Mouse (Mus musculus) urinary bladder, postnatal 4 days (tissue): ENCODE data around the gene Rps6kb2.
"Not testable (repeated sequence)": the region's sequence is repeated elsewhere in the genome, so short reads cannot be mapped to it uniquely, and the experiment has no call there.

Experiments used
- DNase-seq, 2 experiments: peaks; one replicate each; pipeline ENCODE4 v3.0.0; 2021 to 2022; ENCODE audit warnings: low spot score in 2 of 2

Rps6kb2 gene

DNA sequence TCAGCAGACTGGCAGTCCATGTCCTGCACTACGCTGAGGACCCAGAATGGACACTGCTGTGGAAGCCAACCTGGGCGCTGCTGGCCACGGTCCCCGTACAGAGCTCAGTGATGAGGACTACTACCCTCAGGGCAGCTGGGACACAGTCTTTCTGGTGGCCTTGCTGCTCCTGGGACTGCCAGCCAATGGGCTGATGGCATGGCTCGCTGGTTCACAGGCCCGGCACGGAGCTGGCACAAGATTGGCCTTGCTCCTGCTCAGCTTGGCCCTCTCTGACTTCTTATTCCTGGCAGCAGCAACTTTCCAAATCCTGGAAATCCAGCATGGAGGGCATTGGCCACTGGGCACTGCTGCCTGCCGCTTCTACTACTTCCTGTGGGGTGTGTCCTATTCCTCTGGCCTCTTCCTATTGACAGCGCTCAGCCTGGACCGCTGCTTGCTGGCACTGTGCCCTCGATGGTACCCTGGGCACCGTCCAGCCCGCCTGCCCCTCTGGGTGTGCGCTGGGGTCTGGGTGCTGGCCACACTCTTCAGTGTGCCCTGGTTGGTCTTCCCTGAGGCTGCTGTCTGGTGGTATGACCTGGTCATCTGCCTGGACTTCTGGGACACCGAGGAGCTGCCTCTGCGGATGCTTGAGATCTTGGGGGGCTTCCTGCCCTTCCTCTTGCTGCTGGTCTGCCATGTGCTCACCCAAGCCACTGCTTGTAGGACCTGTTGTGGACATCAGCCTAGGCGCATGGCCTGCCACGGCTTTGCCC is 20.6 kb downstream of the Rps6kb2 start:
- DNase-seq, result no peak

DNA sequence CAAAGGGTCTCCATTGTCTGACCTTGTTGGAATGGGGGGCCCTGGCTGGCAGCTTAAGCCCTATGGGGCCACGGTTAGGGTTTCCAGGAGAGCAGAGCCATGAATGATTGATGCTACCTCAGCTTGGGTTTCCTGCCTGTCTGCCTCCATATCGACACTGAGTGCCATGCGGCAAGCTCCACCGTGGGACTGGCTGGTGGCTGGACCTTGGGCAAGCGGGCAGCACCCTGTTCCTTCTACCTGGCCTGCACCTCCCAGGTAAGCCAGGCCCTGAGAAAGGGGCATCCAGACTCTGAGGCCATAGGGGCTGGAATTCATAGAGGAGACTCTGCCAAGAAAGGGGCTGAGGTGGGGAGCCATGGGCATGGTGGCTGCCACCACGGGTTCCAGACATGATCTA is 23.0 kb downstream of the Rps6kb2 start:
- no peak for DNase-seq

DNA sequence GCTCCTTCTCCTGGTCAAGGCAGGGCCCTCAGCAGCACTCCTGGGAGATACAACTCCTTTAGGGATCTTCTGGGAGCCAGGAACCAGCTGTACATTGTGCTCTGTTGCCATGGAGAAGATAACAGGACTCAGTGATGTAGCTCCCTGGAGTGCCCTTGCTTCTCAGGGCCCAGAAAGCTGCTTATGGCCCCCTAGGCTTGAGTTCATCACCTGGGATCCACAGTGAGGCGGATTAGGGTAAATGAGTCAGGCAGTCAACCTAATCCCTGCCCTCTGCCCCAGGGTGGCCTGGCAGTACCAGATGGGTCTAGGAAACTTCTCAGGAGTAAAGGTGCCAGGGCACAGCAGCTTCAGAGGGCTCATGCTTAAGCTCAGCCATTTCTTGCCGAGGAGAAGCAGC is 23.7 kb downstream of the Rps6kb2 start, which contains the start of gene Gpr152:
Gpr152 (plus strand) TSS at position 342 of the 400 bp plus-strand sequence.
- no peak for DNase-seq

DNA sequence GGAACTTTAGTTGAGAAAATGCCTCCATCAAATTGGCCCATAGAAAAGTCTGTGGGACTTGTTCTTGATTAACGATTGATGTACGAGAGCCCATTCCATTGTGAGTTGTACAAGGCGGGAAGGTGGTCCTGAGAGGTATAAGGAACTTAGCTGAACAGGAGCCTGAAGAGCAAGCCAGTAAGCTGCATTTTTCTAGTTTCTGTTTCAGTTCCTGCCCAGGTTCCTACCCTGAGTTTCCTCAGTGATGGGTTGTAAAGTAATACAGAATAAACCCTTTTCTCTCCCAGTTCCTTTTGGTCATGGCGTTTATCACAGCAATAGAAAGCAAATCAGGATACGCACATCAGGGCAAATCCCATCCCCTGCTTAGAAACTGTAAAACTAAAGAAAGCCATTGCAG is 25.2 kb downstream of the Rps6kb2 start:
- DNase-seq, result no peak

DNA sequence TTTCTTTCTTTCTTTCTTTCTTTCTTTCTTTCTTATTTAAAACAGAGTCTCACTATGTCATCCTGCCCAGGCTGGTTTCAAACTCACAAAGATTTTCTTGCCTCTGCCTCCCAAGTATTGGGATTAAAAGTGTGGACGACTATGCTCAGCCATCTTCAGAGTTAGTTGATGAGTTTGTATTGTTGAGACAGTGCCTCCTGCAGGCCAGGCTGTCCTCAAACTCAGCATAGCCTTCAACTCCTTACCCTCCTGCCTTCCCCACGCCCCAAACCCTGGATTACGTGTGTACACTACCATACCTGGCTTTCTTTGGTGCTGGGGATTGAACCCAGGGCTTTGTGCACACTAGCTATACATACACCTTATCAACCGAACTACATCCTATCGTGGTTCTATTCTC is 26.7 kb downstream of the Rps6kb2 start:
- DNase-seq, result no peak

DNA sequence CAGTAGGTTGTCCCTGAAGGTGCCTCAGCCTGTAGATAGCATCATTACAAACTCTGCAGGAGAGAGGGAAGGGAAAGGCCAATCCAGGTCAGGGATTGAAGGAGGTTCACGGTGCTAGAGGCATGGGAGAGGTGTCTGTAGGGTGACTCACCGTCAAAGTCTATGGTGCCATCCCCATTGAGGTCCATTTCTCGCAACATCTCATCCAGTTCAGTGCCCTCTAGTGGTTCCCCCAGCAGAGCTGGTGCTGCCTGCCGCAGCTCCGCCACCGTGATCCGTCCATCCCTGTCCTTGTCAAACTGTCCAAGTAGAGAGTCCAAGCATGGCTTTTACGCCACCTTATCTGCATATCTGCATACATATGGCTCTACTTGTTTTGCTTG is 27.2 kb downstream of the Rps6kb2 start:
- not testable (repeated sequence) for DNase-seq

DNA sequence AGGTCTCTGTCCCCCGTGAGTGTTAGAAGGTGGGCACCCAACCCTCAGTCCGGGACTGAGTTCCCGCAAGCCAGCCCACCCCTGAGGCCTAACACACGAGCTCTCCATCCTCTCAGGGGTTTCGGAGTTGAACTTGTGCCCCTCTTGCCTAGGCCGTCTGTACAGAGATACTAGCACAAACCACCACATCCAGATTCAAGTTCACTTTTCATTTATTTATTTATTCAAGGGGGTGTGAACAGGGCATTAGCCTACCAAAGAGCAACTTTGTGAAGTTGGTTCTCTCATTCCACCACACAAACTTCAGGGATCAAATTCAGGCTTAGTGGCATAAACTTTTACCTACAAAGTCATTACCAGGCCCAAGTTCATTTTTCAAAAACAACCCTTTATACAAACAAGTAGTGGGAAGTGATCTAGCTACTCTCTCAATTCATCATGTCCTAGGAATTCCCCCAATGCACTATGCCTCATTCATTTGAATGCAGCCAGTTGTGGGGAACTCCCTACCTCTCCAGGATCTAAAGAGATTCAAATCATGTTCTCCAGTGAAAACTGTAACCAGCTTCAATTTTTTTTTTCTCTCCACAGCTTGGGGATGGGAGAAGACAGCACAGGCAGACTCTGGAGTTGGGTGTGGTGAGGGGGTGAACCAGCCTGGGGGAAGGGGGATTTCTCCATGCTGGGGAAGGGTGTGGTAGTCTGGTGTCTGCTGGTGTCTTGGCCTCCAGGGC is 27.8 kb downstream of the Rps6kb2 start:
- DNase-seq, result not testable (repeated sequence)

DNA sequence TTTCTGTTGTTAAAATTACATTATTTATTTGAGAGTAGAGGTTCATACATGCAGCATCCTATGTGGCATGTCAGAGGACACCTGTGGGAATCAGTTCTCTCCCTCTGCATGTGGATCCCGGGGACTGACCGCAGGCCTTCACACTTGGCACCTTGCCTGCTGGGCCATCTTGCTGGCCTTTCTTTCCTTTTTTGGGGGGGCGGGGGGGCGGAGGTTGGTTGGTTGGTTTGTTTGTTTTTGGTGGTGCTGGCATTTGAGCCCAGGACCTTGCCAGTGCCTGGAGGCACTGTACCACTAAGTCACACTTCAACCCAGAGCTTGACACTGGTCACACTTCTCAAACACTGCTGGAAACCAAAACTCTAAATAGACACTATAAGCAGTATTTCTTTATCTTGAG is 28.8 kb downstream of the Rps6kb2 start:
- no peak for DNase-seq

DNA sequence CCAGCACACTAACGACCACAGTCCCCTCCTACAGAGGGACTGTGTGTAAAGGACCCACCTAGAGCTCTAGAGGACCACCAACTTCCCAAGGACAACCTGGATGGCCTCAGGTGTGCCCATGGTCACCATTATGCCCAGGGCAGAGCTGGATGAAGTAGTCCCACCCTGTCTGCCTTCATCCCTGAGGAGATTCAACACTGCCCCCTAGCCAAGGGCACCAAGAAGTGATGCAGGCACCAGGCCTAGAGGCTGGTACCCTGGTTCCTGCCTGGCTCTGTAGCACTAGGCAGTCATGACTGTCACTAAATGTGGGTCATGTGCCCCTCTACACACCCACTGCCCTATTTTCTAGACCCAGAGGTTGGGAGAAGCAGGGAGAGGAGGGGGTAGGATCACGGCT is 31.4 kb downstream of the Rps6kb2 start:
- no peak for DNase-seq

DNA sequence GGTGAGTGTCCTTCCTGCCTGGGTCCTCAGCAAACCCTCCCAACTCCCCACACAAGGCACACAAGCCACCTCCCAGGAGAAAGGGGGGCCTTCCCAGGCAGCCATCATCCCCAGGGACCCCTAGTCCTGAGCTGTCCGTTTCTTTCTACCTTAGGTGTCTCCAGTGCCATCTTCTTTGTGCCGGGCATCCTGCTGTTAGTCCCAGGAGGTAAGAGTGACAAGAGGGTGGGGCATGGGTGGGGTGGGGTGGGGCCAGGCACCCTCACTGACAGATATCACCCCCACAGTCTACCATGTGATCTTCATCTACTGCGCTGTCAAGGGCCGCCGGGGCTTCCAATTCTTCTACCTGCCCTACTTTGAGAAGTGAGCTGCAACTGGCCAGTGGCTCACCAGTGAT is 32.1 kb downstream of the Rps6kb2 start:
- DNase-seq, result no peak

DNA sequence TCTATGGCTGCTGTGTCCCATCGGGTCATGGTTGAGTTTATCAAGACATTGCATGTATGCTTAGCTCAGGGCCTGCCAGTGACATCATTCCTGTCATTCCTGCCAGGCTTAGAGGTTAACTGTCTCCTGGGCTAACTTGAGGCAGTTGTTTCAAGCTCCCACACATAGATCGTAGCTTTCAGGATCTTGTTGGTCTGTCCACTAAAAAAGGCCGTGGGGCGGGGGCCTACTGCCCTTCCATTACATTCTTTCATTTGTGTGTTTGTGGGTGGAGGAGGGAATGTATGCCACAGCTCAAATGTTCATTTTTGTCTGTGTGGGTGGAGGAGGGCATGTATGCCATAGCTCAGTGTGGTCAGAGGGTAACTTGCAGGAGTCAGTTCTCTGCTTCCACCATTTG is 33.0 kb downstream of the Rps6kb2 start:
- no peak for DNase-seq

DNA sequence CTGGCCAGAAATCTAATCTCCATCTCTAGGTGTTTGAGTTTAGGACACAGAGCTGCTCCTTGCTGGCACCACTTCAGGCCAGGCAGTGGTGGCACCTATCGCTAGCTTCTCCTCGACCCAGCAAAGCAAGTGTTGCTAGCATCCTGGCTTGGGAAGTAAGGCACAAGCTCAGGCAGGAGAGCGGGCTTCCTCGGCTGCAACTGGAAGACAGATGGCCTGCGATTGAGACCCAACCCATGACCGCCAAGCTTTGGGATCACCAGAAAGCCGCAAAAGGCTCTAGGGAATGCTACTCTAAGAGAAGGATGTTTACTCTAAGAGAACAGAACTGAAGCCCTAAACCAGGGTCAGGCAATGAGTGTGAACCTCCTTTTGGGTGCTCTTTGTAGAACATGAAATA is 33.7 kb downstream of the Rps6kb2 start:
- no peak for DNase-seq

DNA sequence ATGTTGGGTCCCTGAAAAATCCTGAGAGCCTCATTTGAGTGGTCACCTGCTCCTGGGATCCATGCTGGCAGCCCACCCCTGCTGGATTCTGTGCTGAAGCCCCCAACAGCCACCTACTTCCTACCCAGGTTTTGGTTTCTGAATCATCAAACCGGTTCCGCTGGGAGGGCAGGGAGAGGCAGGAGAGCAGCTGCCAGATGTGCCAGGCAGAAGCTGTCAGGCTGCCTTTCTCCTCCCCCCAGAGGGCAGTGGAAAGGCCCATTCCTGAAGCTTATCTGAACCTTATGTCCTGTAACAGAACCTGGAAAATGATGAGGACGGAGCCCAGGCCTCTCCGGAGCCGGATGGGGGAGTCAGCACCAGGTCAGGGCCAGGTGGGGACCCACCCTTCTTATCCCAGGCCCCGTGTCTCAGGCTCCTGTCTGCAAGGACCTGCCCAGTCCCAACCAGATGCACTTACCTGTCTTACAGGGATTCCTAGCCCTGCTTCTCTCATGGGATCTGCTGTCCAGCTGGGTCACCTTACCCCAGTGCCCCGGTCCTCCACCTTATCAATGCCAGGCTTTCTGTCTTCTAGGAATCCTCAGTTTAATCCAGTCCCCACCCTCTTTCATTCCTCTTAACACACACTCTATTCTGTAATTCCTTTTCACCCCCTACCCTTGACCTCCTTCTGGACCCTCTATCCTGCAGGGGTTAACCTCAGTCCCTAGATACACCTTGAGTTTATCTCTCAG is 36.2 kb downstream of the Rps6kb2 start:
- DNase-seq, result no peak

DNA sequence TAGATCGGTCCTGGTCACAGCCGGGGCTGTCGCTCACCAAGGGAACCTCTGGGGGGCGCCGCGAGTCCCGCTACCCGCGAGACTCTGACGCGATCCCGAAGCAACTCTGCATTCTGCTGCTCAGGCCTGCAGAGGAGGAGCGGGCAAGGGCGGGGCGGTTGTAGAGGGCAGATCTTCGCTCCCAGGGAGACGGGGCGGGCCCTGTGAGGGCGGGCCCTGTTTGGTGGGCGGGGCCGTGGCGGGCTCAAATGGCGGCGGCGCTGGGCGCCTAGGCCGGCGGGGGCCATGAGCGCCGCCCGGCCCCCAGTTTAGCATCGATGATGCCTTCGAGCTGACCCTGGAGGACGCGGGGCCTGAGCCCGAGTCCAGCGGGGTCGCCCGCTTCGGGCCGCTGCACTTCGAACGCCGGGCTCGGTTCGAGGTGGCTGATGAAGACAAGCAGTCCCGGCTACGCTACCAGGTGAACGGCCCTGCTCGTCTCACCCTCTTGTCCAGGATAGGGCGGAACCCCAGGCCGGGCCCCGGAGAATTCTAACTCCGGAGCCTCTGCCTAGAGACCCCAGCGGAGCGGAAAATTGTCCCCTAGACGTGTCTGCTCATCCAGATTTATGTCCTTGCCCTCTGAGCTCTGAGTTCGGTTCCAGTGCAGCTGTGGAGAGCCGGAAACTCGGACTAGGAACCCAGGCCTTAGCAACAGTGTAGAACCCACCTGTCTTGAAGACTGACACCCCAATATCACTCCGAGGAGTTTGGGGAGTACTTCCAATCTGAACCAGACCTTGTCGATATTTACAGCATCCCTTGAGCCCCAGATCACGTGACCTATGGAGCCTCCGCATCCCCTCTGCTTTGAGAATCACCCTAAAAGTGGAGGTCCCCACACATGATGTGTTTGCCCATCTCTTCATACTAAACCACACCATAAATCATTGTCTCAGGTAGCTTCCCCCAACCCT is 37.1 kb downstream of the Rps6kb2 start, which contains the start of gene Aip:
Aip (minus strand) TSS at position 118 of the 956 bp plus-strand sequence.
- peak; percentile 98 to 99 for DNase-seq

DNA sequence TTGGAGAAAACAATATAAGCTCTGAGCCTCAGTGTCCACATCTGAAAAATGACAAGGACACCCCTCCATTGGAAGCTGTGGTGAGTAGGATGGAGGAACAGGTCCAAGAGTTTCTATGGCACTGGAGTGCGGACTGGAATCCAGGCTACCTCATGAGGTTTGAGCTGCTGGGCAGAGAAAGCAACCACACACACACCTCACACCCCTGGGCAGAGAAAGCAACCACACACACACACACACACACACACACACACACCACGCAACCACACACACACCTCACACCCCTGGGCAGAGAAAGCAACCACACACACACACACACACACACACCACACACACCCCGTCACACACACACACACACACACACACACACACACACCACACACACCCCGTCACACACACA is 37.9 kb downstream of the Rps6kb2 start:
- not testable (repeated sequence) for DNase-seq

DNA sequence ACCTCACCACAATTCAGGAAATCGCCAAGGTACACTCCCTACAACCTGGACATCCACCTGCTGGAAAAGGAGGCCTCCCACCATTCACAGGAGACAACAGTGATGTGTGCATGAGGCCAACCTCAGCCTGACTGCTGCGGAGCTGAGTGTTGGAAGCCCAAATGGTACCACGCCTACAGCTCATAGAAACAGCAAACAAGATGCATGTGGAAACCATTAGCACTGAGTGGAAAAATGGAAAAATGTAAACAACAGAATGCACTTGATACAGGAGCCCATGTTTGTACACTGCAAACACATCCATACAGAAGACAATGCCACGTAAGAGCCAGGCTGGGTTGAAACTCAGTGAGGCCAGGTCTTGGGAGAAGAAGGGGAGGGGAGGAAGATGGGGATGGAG is 38.7 kb downstream of the Rps6kb2 start:
- DNase-seq, result no peak

DNA sequence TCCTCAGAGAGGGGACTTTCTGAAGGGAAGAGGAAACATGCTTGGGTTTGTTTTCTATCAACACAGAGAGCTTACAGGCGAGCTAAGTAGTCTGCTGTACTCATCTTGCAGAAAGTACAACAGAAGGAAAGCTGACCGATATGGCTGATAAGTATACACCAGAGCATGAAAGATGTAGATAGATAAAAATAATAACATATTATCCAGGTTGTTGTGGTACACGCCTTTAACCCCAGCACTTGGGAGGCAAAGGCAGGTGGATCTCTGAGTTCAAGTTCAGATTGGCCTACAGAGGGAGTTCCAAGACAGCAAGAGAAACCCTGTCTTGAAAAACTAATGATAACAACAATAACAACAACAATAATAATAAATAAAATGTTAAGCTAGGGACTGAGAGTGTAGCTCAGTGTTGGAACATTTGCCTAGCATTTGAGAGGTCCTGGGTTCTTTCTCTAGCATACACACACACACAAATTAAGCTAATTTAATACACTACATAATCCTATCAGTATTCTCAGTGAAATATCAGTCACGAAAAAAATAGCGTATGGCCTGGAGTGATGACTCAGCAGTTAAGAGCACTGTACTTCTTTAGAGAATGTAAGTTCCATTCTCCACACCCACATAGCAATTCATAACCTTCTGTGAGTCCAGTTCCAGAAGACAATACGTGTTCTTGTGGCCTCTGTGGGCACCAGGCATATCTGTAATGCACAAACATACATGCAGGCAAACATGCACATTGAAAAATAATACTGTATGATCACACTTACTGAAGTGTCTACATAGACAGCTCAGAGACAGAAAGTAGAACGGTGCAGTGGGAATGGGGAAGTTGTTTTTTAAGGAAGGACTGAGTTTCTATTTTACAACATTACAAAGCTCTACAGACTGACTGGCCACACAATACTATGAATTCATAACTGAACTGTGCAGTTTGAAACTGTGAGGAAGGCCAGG is 40.5 kb downstream of the Rps6kb2 start:
- no peak for DNase-seq

DNA sequence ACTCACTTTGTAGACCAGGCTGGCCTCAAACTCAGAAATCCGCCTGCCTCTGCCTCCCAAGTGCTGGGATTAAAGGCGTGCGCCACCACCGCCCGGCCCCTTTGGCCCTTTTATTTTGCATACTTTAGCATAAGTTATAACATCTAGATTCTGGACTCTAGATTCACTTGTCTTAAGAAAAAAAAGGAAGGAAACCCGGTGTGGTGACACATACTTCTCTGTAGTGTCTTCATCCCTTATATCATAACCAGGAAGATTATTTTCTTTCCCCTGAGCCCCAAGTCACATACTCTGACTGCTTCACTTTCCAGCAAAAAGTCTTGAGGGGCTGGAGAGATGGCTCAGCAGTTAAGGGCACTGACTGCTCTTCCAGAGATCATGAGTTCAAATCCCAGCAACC is 41.3 kb downstream of the Rps6kb2 start:
- DNase-seq, result not testable (repeated sequence)

DNA sequence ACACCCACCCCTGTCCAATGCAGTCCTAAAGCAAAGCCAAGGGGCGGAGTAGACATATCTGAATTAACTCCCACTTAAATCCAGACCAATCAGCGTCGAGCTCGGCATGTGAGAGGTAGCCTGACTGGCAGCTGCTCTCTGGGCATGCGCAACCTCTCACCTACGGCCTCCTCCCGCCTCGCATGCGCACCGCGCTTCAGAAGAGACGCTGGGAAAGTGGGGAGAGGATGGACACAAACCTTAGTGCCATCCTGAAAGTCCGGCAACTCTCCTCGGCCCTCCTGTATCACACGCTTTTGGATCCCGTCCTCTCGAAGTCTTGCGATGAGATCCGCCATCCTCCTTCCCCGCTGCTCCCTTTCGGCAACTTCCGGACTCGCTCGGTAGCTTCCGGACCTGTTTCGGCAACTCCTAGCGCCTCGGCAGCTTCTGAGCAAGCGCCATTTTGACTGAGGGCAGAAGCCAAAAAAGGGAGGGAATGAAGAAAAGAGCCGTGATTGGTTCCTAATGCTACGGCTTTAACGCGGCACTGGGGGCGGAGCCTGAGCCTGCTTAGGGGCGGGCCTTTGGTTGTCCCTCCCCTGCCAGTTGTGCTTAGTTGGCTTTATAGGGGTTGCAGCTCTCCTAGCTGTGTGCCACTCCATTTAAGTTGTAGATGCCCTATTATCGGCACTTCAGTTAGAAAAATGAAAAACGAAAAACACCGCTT is 41.9 kb downstream of the Rps6kb2 start:
- peak; percentile 95 to 98 for DNase-seq

DNA sequence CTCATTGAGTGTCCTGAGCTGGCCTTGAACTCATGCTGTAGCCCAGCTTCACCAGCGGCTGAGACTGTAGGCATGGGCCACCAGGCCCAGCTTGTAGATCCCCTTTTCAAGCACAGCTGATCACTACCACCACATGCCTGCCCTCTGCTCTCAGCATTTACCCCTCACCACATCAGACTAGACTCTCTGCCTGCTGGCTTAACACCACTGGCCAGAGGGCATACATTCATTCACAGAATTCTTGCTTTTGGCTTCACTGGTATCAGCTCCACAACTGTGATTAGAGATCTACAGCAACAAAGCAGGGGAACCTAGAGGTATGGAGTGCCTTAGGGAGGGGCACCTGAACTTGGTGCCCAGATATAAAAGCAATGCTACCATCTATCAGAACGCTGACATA is 42.7 kb downstream of the Rps6kb2 start:
- DNase-seq, result no peak
